Mouse (Mus musculus) forebrain, embryonic 15.5 days (tissue): Measurements from ENCODE around the gene Cyp2b19. TPM values are rescaled to one million over a fixed set of nuclear protein-coding genes. Genes with fewer than 3 reads are reported as not detected.
"Not testable (repeated sequence)": the region's sequence is repeated elsewhere in the genome, so short reads cannot be mapped to it uniquely, and the experiment has no call there.

ENCODE experiments used
- ATAC-seq: fragments of 200-750 bp; cut with Nextera tagmentation; replicated peaks from 2 replicates; pipeline ENCODE4 v1.8.0; 2017; ENCODE audit warnings: mild to moderate bottlenecking, moderate TSS enrichment, moderate library complexity
- H3K27ac ChIP-seq: fragments of 300-500 bp; sonication (generic); replicated peaks from 2 replicates; pipeline ENCODE4 v1.5.1; 2015; ENCODE audit warnings: mild to moderate bottlenecking, inconsistent platforms
- H3K27me3 ChIP-seq: fragments of 300-500 bp; sonication (generic); 2 replicates; pipeline ENCODE4 v1.6.1; 2015; ENCODE audit warnings: inconsistent platforms
- H3K36me3 ChIP-seq: fragments of 300-500 bp; sonication (generic); 2 replicates; pipeline ENCODE4 v1.6.1; 2015; ENCODE audit warnings: mild to moderate bottlenecking, inconsistent platforms
- H3K4me1 ChIP-seq: fragments of 300-500 bp; sonication (generic); 2 replicates; pipeline ENCODE4 v1.6.1; 2015; ENCODE audit warnings: inconsistent platforms
- H3K4me2 ChIP-seq: fragments of 300-500 bp; sonication (generic); replicated peaks from 2 replicates; pipeline ENCODE4 v1.6.1; 2015; ENCODE audit warnings: mild to moderate bottlenecking, inconsistent platforms
- H3K4me3 ChIP-seq: fragments of 300-500 bp; sonication (generic); 2 replicates; pipeline ENCODE4 v1.5.1; 2015; ENCODE audit warnings: mild to moderate bottlenecking, inconsistent platforms
- H3K9ac ChIP-seq: fragments of 300-500 bp; sonication (generic); replicated peaks from 2 replicates; pipeline ENCODE4 v1.6.1; 2015; ENCODE audit warnings: mild to moderate bottlenecking, inconsistent platforms
- H3K9me3 ChIP-seq: fragments of 300-500 bp; sonication (generic); 2 replicates; pipeline ENCODE4 v1.6.1; 2016; ENCODE audit warnings: inconsistent platforms
- WGBS: fragments of 180-500 bp; shearing (Covaris S2); methylation state at CpG from one replicate; pipeline ENCODE4 v1.1.7; 2015; ENCODE audit warnings: mixed read lengths; 5-methylcytosine and 5-hydroxymethylcytosine counted together
- polyA plus RNA-seq: library from polyadenylated mRNA; unstranded; fragments of >200 nt; fragmentation: Nextera tagmentation; extraction: Ambion mirVana; gene quantifications from 2 replicates; pipeline ENCODE4 v1.2.1, GENCODE M21; 2015

Gene Cyp2b19
- polyA plus RNA-seq, 1 experiment from 2014 or later: 0.14 TPM

DNA sequence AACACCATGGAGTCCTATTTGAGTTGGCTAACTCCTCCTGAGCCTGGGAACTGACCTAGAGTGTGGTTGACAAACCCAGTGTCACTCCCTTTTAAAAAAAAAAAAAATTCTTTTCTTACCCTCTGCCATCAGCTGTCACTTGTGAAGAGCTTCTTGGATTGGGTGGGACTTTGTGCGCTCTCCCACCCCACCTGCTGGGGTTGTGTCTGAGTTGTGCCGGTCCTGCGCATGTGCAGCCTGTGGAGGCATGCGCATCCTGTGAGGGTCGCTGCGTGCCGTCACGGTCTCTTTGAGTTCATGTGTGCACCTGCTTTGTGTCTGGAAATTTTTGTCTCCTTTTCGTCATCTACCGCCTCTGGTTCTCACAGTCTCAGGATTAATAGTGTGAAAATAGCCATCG, 23.6 kb downstream of the Cyp2b19 start:
- no peaks in the 10 kb centered on the region for H3K9me3 ChIP-seq
- no peaks in the 10 kb centered on the region for H3K36me3 ChIP-seq
- H3K9ac ChIP-seq: no peak overlapping the region
- H3K27me3 ChIP-seq: no peaks in the 10 kb centered on the region
- peak overlapping the region; percentile 38 for H3K4me2 ChIP-seq
- WGBS: under 1% methylated on average over 11 of the region's 11 CpGs
- no peak overlapping the region for H3K27ac ChIP-seq
- ATAC-seq: peak; percentile 85
- H3K4me3 ChIP-seq: peak overlapping the region; percentile 16
- H3K4me1 ChIP-seq: 0 out of 2 replicates have a peak, but pooled peaks cover 3% of the 10 kb centered on the region

DNA sequence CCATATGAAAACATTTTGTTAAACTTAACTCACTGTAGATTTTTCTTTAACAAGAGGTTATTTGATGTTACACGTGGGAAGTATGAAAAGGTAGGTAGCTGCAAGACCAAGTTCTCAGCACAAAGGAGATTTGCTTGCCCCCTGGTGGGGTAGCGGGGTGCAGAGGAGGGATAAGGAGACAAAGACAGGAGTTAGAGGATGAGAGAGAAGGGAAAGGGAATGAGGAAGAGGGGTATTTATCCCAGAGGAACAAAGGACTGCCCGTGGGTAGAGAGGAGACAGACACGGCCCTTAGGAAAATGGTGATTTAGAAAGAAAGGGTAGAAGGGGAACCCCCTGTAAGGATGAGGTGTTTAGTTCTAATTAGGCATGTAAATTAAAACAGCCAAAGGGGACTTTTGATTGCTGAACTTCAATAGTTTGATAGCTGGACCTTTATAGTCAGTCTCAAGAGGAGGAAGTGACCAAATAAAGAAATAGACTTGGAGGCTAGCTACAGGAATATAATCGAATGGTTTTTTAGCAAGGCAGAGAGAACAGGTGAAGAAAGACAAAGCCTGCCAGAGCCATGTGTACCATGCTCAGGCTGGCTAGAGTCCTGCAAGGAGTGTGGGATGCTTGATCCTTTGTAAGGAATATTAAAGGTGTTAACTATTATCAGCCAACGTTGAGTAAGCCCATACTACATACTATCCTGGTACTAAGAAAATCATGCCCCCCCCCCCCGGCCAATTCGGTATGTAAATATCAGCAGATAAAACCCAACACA, 24.2 kb downstream of the Cyp2b19 start:
- WGBS: 9% methylated on average over 8 of the region's 8 CpGs
- no peak; the same call in 1 of the 2 replicates for ATAC-seq
- H3K4me2 ChIP-seq: peak overlapping the region; percentile 38
- H3K27me3 ChIP-seq: no peaks in the 10 kb centered on the region
- H3K4me1 ChIP-seq: 0 out of 2 replicates have a peak, but pooled peaks cover 3% of the 10 kb centered on the region
- no peak overlapping the region for H3K27ac ChIP-seq
- no peaks in the 10 kb centered on the region for H3K36me3 ChIP-seq
- no peak overlapping the region for H3K9ac ChIP-seq
- no peaks in the 10 kb centered on the region for H3K9me3 ChIP-seq
- no peak overlapping the region; the same call in 1 of the 2 replicates for H3K4me3 ChIP-seq

DNA sequence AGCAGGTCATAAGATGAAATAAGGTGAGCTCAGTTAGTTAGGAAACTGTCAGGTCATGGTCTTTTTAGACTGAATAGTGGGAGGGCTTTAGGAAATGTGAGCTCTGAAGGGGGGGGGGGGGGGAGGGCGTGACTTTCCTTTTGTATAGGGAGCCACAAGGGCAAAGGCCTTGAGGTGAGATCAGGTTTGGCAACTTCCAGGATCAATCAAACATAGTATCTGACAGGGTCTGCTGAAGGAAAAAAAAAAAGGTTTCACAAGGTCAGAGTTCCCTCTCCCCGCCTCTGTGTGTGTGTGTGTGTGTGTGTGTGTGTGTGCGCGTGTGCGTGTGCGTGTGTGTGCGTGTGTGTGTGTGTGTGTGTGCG, 24.8 kb downstream of the Cyp2b19 start:
- no peak overlapping the region for H3K4me3 ChIP-seq
- no peaks in the 10 kb centered on the region for H3K27me3 ChIP-seq
- no peaks in the 10 kb centered on the region for H3K9me3 ChIP-seq
- no peak for ATAC-seq
- WGBS: 24% methylated on average over 8 of the region's 8 CpGs
- no peak overlapping the region for H3K9ac ChIP-seq
- no peak overlapping the region for H3K4me2 ChIP-seq
- no peaks in the 10 kb centered on the region for H3K36me3 ChIP-seq
- no peak overlapping the region for H3K27ac ChIP-seq
- 0 out of 2 replicates have a peak, but pooled peaks cover 3% of the 10 kb centered on the region for H3K4me1 ChIP-seq

DNA sequence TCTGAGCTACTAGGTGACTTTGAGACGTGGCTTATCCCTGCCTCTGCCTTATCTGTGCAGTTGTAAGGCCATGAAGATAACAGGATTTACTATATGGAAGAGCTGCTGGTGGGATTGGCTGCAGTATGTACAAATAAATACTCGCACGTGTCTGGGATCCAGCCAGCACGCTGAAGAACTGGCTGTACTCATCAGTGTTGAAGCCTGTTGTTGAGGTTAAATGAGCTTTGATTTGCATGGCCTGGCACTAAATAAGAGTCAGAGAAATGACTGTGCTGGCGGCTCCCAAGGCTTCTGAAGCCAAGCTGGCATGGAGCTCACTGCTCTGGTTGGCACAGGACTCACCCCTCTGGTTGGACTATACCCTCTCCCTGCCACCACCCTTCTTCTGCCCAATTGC, 26.2 kb downstream of the Cyp2b19 start:
- 69% methylated on average over 5 of the region's 5 CpGs for WGBS
- no peak overlapping the region for H3K9ac ChIP-seq
- no peak for ATAC-seq

DNA sequence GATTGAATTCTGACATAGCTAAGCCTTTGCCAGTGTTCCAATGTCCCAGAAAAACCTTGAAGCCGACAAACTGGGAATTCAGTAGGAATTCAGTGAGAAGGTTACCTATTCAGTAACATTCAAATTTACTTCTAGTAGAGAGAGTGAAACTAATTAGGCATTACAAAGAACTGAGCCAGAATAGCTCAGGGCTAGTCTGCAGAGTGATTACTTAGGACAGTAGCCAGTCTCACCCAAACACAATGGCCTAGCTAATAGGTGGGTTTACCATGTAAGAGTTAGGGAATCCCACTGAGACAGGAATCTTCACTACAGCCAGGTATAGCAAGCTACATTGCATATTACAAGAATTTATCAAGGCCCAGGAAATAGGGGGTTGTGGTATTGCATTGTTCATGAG, 29.1 kb downstream of the Cyp2b19 start:
- H3K4me1 ChIP-seq, H3K4me2 ChIP-seq, H3K4me3 ChIP-seq, H3K9ac ChIP-seq, H3K36me3 ChIP-seq, ATAC-seq, H3K27me3 ChIP-seq, H3K9me3 ChIP-seq, H3K27ac ChIP-seq: not testable (repeated sequence)
- WGBS: 9% methylated on average over 1 of the region's 1 CpGs

More for the DNA sequence above, 26.2 kb downstream of the Cyp2b19 start:
- no peak overlapping the region for H3K4me2 ChIP-seq
- no peak overlapping the region for H3K27ac ChIP-seq
- no peaks in the 10 kb centered on the region for H3K27me3 ChIP-seq
- H3K4me1 ChIP-seq: 0 out of 2 replicates have a peak, but pooled peaks cover 3% of the 10 kb centered on the region
- H3K36me3 ChIP-seq: no peaks in the 10 kb centered on the region
- no peak overlapping the region for H3K4me3 ChIP-seq
- H3K9me3 ChIP-seq: no peaks in the 10 kb centered on the region

DNA sequence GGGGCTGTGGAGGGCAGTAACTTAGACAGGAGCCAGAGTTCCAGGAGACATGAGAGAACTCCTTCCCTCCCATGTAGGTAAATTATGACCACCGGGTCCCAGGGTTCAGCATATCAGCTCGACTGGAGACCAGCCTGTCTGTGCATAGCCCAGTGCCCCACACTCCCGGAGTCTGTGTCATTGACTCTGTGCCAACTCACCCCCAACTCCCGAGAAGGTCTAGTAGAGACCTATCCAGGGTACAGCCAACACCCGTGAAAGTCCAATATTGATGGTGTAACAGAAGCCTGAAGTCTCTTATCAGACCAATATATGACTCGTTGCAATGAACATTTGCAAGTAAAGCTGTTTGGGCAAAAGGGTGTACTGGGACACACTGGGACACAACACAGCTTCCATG, 33.0 kb downstream of the Cyp2b19 start:
- Histone ChIP-seq H3K9ac (no peak overlapping the region), H3K4me2 (no peak overlapping the region), H3K4me3 (no peak overlapping the region), H3K27me3 (no peaks in the 10 kb centered on the region), H3K36me3 (no peaks in the 10 kb centered on the region), H3K27ac (no peak overlapping the region), H3K4me1 (no peaks in the 10 kb centered on the region), H3K9me3 (no peaks in the 10 kb centered on the region)
- no peak for ATAC-seq
- WGBS: 84% methylated on average over 6 of the region's 6 CpGs

DNA sequence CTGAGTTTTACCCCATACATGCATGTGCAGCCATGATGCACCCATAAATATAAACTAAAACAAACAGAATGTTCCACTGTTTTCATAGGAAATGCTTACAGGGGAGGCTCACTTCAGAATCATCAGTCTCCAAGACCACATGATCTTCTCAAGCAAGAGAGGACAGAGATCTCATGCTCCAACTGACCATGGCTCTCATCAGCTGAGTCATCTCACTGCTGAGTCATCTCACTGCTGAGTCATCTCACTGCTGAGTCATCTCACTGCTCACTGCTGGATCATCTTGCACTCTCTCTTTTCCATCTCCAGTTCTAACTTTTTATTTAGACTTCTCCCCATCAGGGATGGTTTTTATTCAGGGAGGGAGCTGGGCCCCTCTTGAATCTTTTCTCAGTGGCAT, 43.2 kb downstream of the Cyp2b19 start:
- no peaks in the 10 kb centered on the region for H3K4me1 ChIP-seq
- no peak for ATAC-seq
- H3K9me3 ChIP-seq: no peaks in the 10 kb centered on the region
- H3K27ac ChIP-seq: no peak overlapping the region
- H3K36me3 ChIP-seq: no peaks in the 10 kb centered on the region
- H3K27me3 ChIP-seq: no peaks in the 10 kb centered on the region
- no peak overlapping the region for H3K4me3 ChIP-seq
- H3K4me2 ChIP-seq: no peak overlapping the region
- no peak overlapping the region for H3K9ac ChIP-seq

DNA sequence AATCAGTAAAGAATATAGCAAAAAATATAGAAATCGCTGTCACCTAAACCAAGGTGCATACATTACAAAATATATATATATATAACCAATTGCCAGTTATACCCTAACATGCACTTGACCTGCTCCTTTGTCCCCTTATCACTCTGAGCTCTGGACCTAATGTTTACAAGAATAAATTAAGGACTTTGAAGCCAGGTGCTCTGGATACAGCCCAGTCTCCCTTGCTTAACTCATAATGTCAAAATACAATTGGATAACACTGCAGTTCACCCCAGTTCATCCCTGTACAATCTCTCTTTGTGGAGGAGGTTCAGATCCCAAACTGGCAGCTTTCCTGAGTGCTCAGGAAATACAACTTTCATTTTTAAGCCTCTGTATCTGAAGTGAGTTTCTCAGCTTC, 44.1 kb downstream of the Cyp2b19 start:
- no peak for ATAC-seq
- no peak overlapping the region for H3K9ac ChIP-seq
- no peaks in the 10 kb centered on the region for H3K9me3 ChIP-seq
- no peaks in the 10 kb centered on the region for H3K27me3 ChIP-seq
- H3K4me2 ChIP-seq: no peak overlapping the region
- H3K4me1 ChIP-seq: no peaks in the 10 kb centered on the region
- H3K4me3 ChIP-seq: no peak overlapping the region
- H3K36me3 ChIP-seq: no peaks in the 10 kb centered on the region
- WGBS: 89% methylated on average over 1 of the region's 1 CpGs
- no peak overlapping the region for H3K27ac ChIP-seq

DNA sequence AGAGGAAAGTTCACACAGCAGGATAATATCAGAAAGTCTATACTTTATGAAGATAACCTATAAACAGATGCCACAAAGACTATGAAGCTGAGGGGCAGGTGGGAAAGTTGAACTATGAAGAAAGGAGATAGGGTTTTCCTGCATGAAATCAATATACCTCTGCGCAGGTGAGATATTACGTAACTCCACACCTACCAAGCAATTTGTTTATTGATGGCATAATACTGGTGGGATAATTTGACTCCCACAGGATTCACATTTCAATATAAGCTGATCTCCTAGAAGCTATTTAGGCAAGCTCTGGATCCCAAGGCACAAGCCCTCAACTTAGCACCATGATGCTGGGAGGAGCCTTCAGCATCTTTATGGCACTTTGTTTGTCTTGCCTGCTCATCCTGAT, 51.6 kb downstream of the Cyp2b19 start, which contains the start of gene Cyp2g1:
Gene Cyp2g1, plus strand, starts transcription at position 301 of the 400 bp plus-strand sequence.
- Histone ChIP-seq H3K4me1 (no peaks in the 10 kb centered on the region), H3K9me3 (no peaks in the 10 kb centered on the region), H3K36me3 (no peaks in the 10 kb centered on the region), H3K9ac (no peak within 1 kb of the TSS), H3K27me3 (no peaks in the 10 kb centered on the region), H3K27ac (no peak within 1 kb of the TSS), H3K4me3 (no peak within 1 kb of the TSS), H3K4me2 (no peak within 1 kb of the TSS)
- WGBS: 96% methylated on average over 2 of the region's 2 CpGs
- no peak for ATAC-seq

Other genes with a start within 250 kb of the Cyp2b19 start
- not detected in 2 replicates for gene Nlrp9a, start 222.1 kb upstream of the Cyp2b19 start, polyA plus RNA-seq
- not detected in 2 replicates for gene Vmn1r185, start 138.7 kb upstream of the Cyp2b19 start, polyA plus RNA-seq
- gene Cyp2b23, start 70.7 kb upstream of the Cyp2b19 start, polyA plus RNA-seq: not detected in 2 replicates
- not detected in 2 replicates for gene Cyp2g1, start 51.8 kb downstream of the Cyp2b19 start, polyA plus RNA-seq
- gene Cyp2a5, start 78.2 kb downstream of the Cyp2b19 start, polyA plus RNA-seq: 0.23 TPM in 1 of 2 replicates, not detected in the other
- not detected in 2 replicates for gene Cyp2a22, start 182.2 kb downstream of the Cyp2b19 start, polyA plus RNA-seq